Mouse (Mus musculus) lung, embryonic 14.5 days (tissue): ENCODE data around the gene Jph2. TPM values are rescaled to one million over a fixed set of nuclear protein-coding genes. Genes with fewer than 3 reads are reported as not detected.

ENCODE experiments used
- ATAC-seq: fragments of 200-750 bp; cut with Nextera tagmentation; 2 replicates; pipeline ENCODE4 v1.8.0; 2017; ENCODE audit warnings: mild to moderate bottlenecking, moderate TSS enrichment, moderate library complexity; ENCODE audit not compliant: insufficient read depth
- DNase-seq: peaks from one replicate; pipeline ENCODE4 v3.0.0-alpha.2; 2015
- H3K27ac ChIP-seq: fragments of 300-500 bp; sonication (generic); 2 replicates; pipeline ENCODE4 v1.5.1; 2014; ENCODE audit warnings: low read depth, mild to moderate bottlenecking, moderate library complexity
- H3K27me3 ChIP-seq: fragments of 300-500 bp; sonication (generic); 2 replicates; pipeline ENCODE4 v1.6.1; 2014; ENCODE audit warnings: low read length, control low read depth; ENCODE audit not compliant: insufficient read depth
- H3K36me3 ChIP-seq: fragments of 300-500 bp; sonication (generic); 2 replicates; pipeline ENCODE4 v1.6.1; 2014; ENCODE audit warnings: control low read depth; ENCODE audit not compliant: insufficient read depth
- H3K4me1 ChIP-seq: fragments of 300-500 bp; sonication (generic); 2 replicates; pipeline ENCODE4 v1.6.1; 2014; ENCODE audit warnings: antibody characterized with exemption, control low read depth; ENCODE audit not compliant: insufficient read depth
- H3K4me2 ChIP-seq: fragments of 300-500 bp; sonication (generic); 2 replicates; pipeline ENCODE4 v1.6.1; 2014; ENCODE audit warnings: mild to moderate bottlenecking
- H3K4me3 ChIP-seq: fragments of 300-500 bp; sonication (generic); 2 replicates; pipeline ENCODE4 v1.5.1; 2014; ENCODE audit warnings: low read depth, low read length
- H3K9ac ChIP-seq: fragments of 300-500 bp; sonication (generic); 2 replicates; pipeline ENCODE4 v1.6.1; 2014
- H3K9me3 ChIP-seq: fragments of 300-500 bp; sonication (generic); 2 replicates; pipeline ENCODE4 v1.6.1; 2016; ENCODE audit warnings: low read depth, low read length, control low read depth
- CTCF ChIP-seq: IDR thresholded peaks from 2 replicates; pipeline ENCODE4 v1.5.1; 2016; ENCODE audit warnings: antibody characterized with exemption, low read depth
- WGBS: fragments of 180-500 bp; shearing (Covaris S2); extraction: QIAGEN DNeasy Blood & Tissue Kit; methylation state at CpG from one replicate; pipeline ENCODE4 v1.1.7; 2014; 5-methylcytosine and 5-hydroxymethylcytosine counted together
- polyA plus RNA-seq: library from polyadenylated mRNA; unstranded; fragments of >200 nt; fragmentation: Nextera tagmentation; extraction: Ambion mirVana; gene quantifications from 2 replicates; pipeline ENCODE4 v1.2.1, GENCODE M21; 2014

Gene Jph2
- polyA plus RNA-seq, 1 experiment from 2014 or later, result 2.7 TPM

DNA sequence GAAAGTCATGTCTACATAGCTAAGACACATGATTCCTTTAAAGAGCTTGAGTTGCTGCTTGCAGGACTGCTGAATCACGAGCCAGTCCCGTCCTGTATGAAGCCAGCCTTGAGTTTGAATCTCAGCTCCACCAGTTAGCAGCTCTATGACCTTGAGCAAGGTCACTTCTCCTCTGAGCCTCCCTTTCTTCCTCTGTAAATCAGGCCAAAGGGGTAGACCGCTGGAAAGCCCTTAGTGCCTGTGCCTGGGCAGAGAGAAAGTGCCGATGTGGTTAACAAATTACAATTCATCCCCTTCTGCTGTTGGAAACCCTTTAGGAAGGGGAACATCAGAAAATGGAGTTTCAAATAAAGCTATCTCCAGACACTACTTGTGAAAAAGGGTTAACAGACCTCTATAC, 40.0 kb upstream of the Jph2 start:
- no peak overlapping the region for H3K9ac ChIP-seq
- H3K4me1 ChIP-seq, result no peaks in the 10 kb centered on the region
- 44% methylated on average over 4 of the region's 4 CpGs for WGBS
- no peaks in the 10 kb centered on the region for H3K9me3 ChIP-seq
- no peak overlapping the region for H3K27ac ChIP-seq
- ATAC-seq (no peak), DNase-seq (no peak)
- no peak for TF ChIP-seq CTCF
- no peak overlapping the region for H3K4me3 ChIP-seq
- no peaks in the 10 kb centered on the region for H3K36me3 ChIP-seq
- peak overlapping the region; percentile 52 for H3K4me2 ChIP-seq
- H3K27me3 ChIP-seq, result peaks cover 15% of the 10 kb centered on the region

DNA sequence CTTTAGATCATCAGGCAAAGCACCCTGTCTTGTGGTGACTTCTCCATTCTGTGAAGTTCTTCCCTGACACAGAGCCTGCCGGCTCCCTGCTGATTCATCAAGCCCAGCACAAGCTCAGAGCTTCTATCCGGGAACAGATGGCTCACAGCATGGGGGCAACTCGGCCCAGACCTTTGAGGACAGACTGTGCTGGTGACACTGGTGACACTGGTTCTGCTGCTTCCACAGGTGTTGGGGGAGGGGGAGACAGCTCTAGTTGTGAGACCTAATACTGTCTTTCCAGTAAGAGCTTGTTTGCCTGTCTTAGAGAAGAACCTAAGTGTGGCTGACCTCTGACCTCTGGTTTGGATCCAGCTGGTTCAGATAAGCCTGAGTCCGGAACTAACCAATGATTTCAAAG, 36.2 kb upstream of the Jph2 start:
- TF ChIP-seq CTCF, result no peak
- no peak overlapping the region for H3K9ac ChIP-seq
- whole genome bisulfite sequencing, result 7% methylated on average over 4 of the region's 4 CpGs
- no peak overlapping the region for H3K4me3 ChIP-seq
- ATAC-seq, result no peak
- H3K27me3 ChIP-seq, result peaks cover 15% of the 10 kb centered on the region
- DNase-seq, result no peak
- H3K9me3 ChIP-seq, result no peaks in the 10 kb centered on the region
- H3K4me2 ChIP-seq, result no peak overlapping the region
- no peaks in the 10 kb centered on the region for H3K36me3 ChIP-seq
- no peaks in the 10 kb centered on the region for H3K4me1 ChIP-seq
- H3K27ac ChIP-seq, result no peak overlapping the region

DNA sequence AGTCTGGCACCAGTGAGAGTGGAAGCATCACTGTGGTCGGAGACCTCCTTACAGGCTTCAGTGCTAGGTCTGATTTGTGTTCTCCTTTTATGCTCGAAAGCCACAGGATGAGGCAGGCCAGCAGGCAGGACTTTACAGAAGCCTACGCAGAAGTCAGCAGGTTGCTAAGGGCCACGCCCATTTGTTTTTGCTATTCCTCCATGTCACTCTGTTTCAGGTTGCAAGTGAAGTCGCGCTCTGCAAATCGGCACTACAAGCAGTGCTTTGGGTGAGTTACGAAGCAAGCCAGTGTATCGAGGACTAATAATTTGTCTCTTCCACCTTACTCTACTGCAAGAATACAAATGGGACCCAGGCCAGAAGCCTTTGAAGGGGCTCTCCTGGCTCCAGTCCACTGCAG, 33.5 kb upstream of the Jph2 start:
- ATAC-seq (no peak), DNase-seq (no peak)
- 76% methylated on average over 9 of the region's 9 CpGs for WGBS
- TF ChIP-seq CTCF, result no peak
- Histone ChIP-seq H3K27ac (no peak overlapping the region), H3K4me3 (no peak overlapping the region), H3K4me2 (no peak overlapping the region), H3K9me3 (no peaks in the 10 kb centered on the region), H3K36me3 (no peaks in the 10 kb centered on the region), H3K9ac (no peak overlapping the region), H3K4me1 (no peaks in the 10 kb centered on the region), H3K27me3 (no peaks in the 10 kb centered on the region)

DNA sequence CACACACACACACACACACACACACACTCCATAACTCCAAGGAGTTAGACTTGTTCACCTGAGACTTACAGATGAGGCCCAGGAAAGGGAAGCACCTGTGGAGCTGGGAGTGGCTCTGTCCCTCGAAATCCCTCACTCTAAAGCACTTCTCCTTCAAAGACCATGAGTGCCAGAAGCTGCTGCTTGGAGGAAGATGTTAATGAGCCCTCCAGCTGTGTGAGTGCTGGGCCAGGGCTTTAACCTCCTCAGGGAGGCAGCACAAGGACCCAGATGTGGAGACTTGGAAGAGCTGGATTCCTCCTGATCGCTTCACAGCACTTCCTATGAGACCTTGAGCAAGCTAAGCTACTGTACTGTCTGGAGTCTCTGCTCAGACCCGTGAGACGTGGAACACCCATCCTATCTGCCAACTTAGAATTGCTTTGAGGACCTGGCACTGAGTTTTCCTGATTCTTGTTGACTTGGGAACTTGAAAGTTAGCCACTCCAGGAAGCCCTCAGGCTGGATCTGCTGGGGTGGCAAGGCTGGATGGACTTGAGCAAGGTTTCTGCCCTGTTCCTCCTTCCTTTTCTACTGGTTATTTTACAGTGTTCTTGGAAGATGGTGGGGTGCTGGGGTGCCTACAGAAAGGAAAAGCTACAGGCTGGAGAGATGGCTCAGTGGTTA, 30.7 kb upstream of the Jph2 start:
- WGBS, result 19% methylated on average over 4 of the region's 4 CpGs

DNA sequence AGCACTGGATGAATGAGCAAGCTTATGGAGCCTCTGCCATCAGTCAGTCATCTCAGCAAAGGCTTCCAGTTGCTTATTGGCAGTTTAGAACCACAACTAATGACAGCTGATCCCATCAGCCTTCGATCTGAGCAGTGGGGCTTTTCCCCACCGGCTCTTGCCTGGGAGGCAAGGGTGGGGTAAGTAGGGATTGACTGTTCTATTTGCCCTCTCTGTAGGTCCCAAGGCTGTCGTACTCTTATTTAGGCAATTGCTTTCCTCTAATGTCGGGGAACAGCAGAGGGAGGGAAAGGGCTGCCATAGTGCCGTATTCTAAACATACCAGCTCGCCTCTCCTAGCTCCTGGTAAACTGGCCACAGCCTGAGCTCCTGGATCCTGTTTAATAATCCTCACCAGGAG, 26.8 kb upstream of the Jph2 start, which contains the start of gene Oser1:
Oser1 (minus strand) TSS at position 101 of the 400 bp plus-strand sequence.
- peaks cover 4% of the 10 kb centered on the region for H3K4me1 ChIP-seq
- no peak for TF ChIP-seq CTCF
- no peak for ATAC-seq
- H3K36me3 ChIP-seq, result no peaks in the 10 kb centered on the region
- H3K27ac ChIP-seq, result no peak within 1 kb of the TSS
- H3K4me3 ChIP-seq, result no peak within 1 kb of the TSS
- no peak within 1 kb of the TSS for H3K4me2 ChIP-seq
- H3K9me3 ChIP-seq, result no peaks in the 10 kb centered on the region
- no peaks in the 10 kb centered on the region for H3K27me3 ChIP-seq
- 78% methylated on average over 6 of the region's 6 CpGs for WGBS
- no peak within 1 kb of the TSS for H3K9ac ChIP-seq
- no peak for DNase-seq

More for the DNA sequence above, 30.7 kb upstream of the Jph2 start:
- H3K4me3 ChIP-seq, result no peak overlapping the region
- no peaks in the 10 kb centered on the region for H3K36me3 ChIP-seq
- H3K4me2 ChIP-seq, result no peak overlapping the region
- no peak for DNase-seq
- no peaks in the 10 kb centered on the region for H3K27me3 ChIP-seq
- H3K4me1 ChIP-seq, result no peaks in the 10 kb centered on the region
- no peaks in the 10 kb centered on the region for H3K9me3 ChIP-seq
- TF ChIP-seq CTCF, result no peak
- no peak overlapping the region for H3K9ac ChIP-seq
- no peak overlapping the region for H3K27ac ChIP-seq
- no peak for ATAC-seq

DNA sequence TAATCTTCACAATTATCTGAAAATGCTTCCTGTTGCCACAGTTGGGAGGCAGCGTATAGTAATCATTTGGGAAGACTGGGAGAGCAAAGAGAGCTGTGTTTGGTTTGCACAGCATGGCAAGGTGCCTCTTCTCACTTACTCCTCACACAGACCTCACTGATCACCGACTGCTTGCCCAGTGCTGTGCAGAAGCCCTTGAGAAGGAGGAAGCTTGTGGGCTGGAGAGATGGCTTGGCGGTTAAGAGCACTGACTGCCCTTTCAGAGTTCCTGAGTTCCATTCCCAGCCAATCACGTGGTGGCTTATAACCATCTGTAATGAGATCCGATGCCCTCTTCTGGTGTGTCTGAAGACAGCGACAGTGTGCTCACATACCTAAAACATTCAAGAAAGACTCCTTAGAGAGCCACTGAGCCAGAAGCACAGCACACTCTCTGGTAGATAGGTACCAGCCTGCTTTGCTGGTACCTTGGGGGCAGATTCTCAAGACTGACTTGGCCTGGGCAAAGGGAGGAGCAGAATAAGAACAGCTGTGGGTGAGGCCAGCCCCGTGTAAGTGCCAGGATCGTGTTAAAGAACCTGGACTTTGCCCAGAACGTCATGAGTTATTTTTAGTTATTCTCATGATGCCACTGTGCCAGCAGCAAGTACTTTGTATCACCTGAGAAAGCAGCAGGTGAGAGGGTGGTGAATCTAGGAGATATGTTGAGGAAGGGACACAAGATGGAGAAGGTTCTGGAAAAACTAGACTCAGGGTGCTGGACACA, 25.3 kb upstream of the Jph2 start:
- WGBS, result 70% methylated on average over 9 of the region's 9 CpGs
- no peak overlapping the region for H3K27ac ChIP-seq
- H3K9ac ChIP-seq, result no peak overlapping the region
- H3K4me2 ChIP-seq, result no peak overlapping the region
- H3K27me3 ChIP-seq, result no peaks in the 10 kb centered on the region
- H3K9me3 ChIP-seq, result no peaks in the 10 kb centered on the region
- H3K36me3 ChIP-seq, result no peaks in the 10 kb centered on the region
- no peak for TF ChIP-seq CTCF
- DNase-seq (no peak), ATAC-seq (no peak)
- no peak overlapping the region for H3K4me3 ChIP-seq
- peaks cover 4% of the 10 kb centered on the region for H3K4me1 ChIP-seq

DNA sequence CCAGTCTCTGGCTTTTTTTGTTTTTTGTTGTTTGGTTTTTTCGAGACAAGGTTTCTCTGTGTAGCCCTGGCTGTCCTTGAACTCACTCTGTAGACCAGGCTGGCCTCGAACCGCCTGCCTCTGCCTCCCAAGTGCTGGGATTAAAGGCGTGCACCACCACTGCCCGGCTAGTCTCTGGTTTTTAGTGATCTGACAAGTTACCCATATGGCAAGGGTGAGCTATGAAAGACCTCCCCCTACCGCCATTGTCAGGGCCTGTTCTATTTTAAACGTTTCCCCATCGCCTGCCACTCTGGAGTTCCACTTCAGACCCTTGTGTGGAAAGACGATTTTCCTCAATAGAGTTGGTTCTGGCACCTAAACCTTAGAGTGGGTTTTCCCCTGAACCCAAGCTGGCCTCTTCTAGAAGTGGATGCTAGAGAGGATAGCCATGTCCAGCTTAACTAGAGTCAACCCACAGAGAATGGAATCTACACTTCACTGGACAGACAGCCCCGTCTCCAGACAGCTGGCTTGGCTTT, 22.6 kb upstream of the Jph2 start:
- H3K4me2 ChIP-seq, result peak overlapping the region; percentile 69
- H3K27me3 ChIP-seq, result no peaks in the 10 kb centered on the region
- peak overlapping the region; percentile 97 for H3K4me3 ChIP-seq
- no peaks in the 10 kb centered on the region for H3K9me3 ChIP-seq
- no peaks in the 10 kb centered on the region for H3K36me3 ChIP-seq
- H3K27ac ChIP-seq, result no peak overlapping the region
- H3K4me1 ChIP-seq, result peaks cover 4% of the 10 kb centered on the region
- 30% methylated on average over 10 of the region's 10 CpGs for WGBS
- DNase-seq (no peak), ATAC-seq (no peak)
- peak overlapping the region; percentile 70 for H3K9ac ChIP-seq
- no peak for TF ChIP-seq CTCF
